Mouse (Mus musculus): Measurements from ENCODE around the gene Cd37. TPM values are rescaled to one million over a fixed set of nuclear protein-coding genes. Genes with fewer than 3 reads are reported as not detected.
"Not testable (repeated sequence)": the region's sequence is repeated elsewhere in the genome, so short reads cannot be mapped to it uniquely, and the experiment has no call there.

The Cd37 gene
- polyA plus RNA-seq, 1 experiment from 2014 or later = 31.8 TPM

DNA sequence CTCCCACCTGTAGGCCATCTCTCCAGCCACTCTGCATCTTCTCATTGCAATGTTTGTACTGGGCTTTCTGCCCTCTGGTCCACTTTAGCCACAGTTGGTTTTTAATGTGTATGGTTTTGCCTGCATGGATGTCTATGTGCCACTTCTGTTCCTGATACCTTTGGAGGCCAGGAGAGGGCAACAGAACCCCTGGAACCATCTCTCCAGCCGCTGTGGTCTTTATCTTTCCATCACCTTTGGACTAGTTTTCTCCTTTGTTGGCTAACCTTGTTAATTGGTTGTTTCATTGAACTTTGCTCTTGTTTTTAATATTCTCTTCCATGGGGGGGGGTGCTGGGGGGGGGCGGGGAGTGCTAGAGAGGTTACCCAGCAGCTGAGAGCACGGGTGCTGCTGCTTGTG, 25.4 kb upstream of the Cd37 start:
- TF ChIP-seq CTCF (IDR thresholded peaks at IDR 0.05; ENCODE audit: low read depth) = peak; percentile 65
- TF ChIP-seq EP300 (IDR thresholded peaks at IDR 0.05; ENCODE audit: low read depth) = 0 out of 2 replicates have a peak, but pooled peaks have one; percentile 23
- peak; percentile 91 for ATAC-seq
- Histone ChIP-seq H3K9me3 (ENCODE audit: low read length) (no peaks in the 10 kb centered on the region), H3K36me3 (replicated peaks; ENCODE audit: insufficient read depth, low read length) (no peaks in the 10 kb centered on the region), H3K9ac (replicated peaks) (no peak overlapping the region), H3K4me1 (ENCODE audit: insufficient read depth) (peaks cover 4% of the 10 kb centered on the region; the same call in 1 of the 2 replicates), H3K27ac (ENCODE audit: low read depth) (no peak overlapping the region), H3K4me2 (ENCODE audit: low read depth, low read length) (no peak overlapping the region), H3K4me3 (ENCODE audit: low read depth, low read length) (no peak overlapping the region), H3K27me3 (ENCODE audit: insufficient read depth, low read length) (no peaks in the 10 kb centered on the region; the same call in 1 of the 2 replicates)
- DNase-seq = peak; percentile 35
- 60% methylated on average over 3 of the region's 3 CpGs for WGBS (ENCODE audit: insufficient replicate concordance)

DNA sequence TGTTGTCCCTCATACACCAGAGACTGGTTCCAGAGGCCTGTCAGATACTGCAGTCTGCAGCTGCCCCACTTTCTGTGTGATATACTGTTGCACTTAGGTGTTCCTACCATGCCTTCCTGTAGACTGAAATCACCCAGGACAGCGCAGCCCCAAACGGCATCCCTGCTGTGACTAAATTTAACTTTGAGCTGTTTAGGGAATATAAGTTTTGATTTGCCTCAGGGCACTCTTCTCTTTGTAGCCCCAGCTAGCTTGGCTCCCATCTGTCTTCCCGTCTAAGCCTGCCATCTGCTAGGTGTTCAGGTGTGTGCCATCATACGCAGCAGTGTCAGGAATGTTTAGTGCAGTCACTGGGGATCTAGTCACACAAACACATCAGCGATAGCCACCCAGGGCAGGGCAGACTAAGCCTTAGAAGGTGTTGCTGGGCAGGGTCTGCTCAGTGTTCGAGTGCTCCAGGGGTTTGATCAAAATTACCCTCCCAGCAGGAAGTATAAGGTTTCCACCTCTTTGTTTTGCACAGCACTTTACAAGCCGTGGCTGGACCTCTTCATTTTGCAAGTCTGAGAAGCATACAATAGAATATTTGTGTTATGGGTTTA, 24.2 kb upstream of the Cd37 start:
- peaks cover 4% of the 10 kb centered on the region; the same call in 1 of the 2 replicates for H3K4me1 ChIP-seq (ENCODE audit: insufficient read depth)
- TF ChIP-seq CTCF (IDR thresholded peaks at IDR 0.05; ENCODE audit: low read depth) = no peak
- TF ChIP-seq EP300 (IDR thresholded peaks at IDR 0.05; ENCODE audit: low read depth) = no peak
- no peaks in the 10 kb centered on the region for H3K9me3 ChIP-seq (ENCODE audit: low read length)
- H3K4me2 ChIP-seq (ENCODE audit: low read depth, low read length) = no peak overlapping the region
- H3K36me3 ChIP-seq (replicated peaks; ENCODE audit: insufficient read depth, low read length) = no peaks in the 10 kb centered on the region
- no peak overlapping the region for H3K4me3 ChIP-seq (ENCODE audit: low read depth, low read length)
- DNase-seq = no peak
- WGBS (ENCODE audit: insufficient replicate concordance) = 68% methylated on average over 7 of the region's 7 CpGs
- no peaks in the 10 kb centered on the region; the same call in 1 of the 2 replicates for H3K27me3 ChIP-seq (ENCODE audit: insufficient read depth, low read length)
- H3K9ac ChIP-seq (replicated peaks) = no peak overlapping the region
- no peak for ATAC-seq
- no peak overlapping the region for H3K27ac ChIP-seq (ENCODE audit: low read depth)

DNA sequence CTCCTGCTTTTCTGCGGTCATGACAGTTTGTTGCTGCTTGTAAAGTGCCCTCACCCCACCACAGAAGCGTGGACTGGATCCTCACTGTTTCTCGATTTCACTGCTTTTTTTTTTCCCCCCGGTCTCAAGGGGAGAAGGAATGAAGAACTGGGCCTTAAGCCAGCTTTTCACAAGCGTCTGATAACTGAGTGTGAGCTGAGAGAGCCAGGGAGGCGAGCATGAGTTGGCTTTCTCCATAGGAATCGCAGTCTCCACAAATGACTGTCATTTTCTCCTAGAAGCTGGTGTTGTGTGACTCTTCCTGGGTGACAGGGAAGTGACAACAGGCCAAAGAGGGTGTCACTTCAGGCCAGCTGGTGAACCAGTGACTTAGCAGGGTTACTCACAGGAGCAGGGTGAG, 23.4 kb upstream of the Cd37 start:
- Histone ChIP-seq H3K4me1 (ENCODE audit: insufficient read depth) (peaks cover 4% of the 10 kb centered on the region; the same call in 1 of the 2 replicates), H3K4me3 (ENCODE audit: low read depth, low read length) (no peak overlapping the region), H3K36me3 (replicated peaks; ENCODE audit: insufficient read depth, low read length) (no peaks in the 10 kb centered on the region), H3K27ac (ENCODE audit: low read depth) (no peak overlapping the region), H3K4me2 (ENCODE audit: low read depth, low read length) (no peak overlapping the region), H3K9me3 (ENCODE audit: low read length) (no peaks in the 10 kb centered on the region), H3K9ac (replicated peaks) (no peak overlapping the region), H3K27me3 (ENCODE audit: insufficient read depth, low read length) (no peaks in the 10 kb centered on the region; the same call in 1 of the 2 replicates)
- ATAC-seq (no peak), DNase-seq (no peak)
- WGBS (ENCODE audit: insufficient replicate concordance) = 53% methylated on average over 7 of the region's 7 CpGs
- no peak for TF ChIP-seq CTCF (IDR thresholded peaks at IDR 0.05; ENCODE audit: low read depth)
- no peak for TF ChIP-seq EP300 (IDR thresholded peaks at IDR 0.05; ENCODE audit: low read depth)

DNA sequence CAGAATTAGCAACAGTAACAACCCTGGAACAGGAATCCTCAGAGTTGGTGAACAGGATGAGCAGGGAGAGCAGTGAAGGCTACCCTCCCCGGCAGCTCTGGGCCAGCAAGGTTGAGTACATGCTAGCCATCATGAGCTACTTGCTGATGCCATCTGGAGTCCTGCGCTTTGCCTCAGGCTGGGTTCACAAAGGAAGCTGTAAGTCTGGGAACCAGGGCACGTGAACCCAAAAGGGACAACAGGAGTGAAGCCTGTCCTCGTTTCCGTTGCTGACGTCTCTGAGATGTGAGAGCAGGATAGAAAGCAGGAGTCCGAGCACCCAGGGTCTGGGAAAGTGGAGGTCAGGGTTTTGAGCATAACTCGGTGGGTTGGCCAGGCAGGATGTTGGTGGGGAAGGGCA, 20.4 kb upstream of the Cd37 start:
- no peak overlapping the region for H3K4me3 ChIP-seq (ENCODE audit: low read depth, low read length)
- H3K27ac ChIP-seq (ENCODE audit: low read depth) = no peak overlapping the region
- WGBS (ENCODE audit: insufficient replicate concordance) = 66% methylated on average over 8 of the region's 8 CpGs
- TF ChIP-seq CTCF (IDR thresholded peaks at IDR 0.05; ENCODE audit: low read depth) (no peak), EP300 (IDR thresholded peaks at IDR 0.05; ENCODE audit: low read depth) (no peak)
- DNase-seq (no peak), ATAC-seq (no peak)
- no peaks in the 10 kb centered on the region for H3K4me1 ChIP-seq (ENCODE audit: insufficient read depth)
- no peaks in the 10 kb centered on the region; the same call in 1 of the 2 replicates for H3K27me3 ChIP-seq (ENCODE audit: insufficient read depth, low read length)
- H3K9me3 ChIP-seq (ENCODE audit: low read length) = no peaks in the 10 kb centered on the region
- no peaks in the 10 kb centered on the region for H3K36me3 ChIP-seq (replicated peaks; ENCODE audit: insufficient read depth, low read length)
- H3K4me2 ChIP-seq (ENCODE audit: low read depth, low read length) = no peak overlapping the region
- H3K9ac ChIP-seq (replicated peaks) = no peak overlapping the region

DNA sequence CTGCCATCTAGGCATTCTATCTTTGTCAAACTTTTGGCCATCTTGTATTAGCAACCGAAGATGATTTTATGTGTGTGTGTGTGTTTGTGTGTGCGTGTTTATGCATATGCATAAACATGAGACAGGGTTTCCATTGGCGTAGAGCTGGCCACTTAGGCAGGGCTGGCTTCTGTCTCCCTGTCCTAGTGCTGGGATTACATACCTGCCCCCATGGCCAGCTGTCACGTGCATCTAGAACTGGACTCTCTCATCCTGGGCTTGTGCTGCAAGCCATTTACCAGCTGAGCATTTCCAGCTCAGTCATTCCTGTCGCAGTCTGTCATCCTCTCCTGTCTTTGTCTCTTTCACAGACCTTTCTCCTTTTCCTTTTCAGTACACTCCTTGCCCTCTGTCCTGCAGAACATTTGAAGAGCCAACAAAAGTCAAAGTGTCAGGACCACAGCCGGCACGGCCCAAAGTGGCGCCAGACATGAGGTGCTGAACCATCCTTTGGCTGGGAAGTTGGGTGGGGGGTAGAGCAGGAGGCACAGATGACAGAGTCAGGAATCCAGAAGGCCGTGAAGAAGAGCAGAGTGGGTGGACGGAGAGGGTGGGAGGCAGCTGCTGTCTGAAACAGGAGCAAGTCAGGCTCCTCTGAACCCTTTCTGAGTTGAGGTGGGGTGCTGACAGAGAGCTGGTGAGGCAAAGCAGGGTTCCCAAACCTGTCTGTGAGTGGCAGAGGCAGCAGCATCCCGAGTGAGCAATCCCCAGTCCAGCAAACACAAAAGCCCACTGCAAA, 18.3 kb upstream of the Cd37 start:
- no peak for TF ChIP-seq CTCF (IDR thresholded peaks at IDR 0.05; ENCODE audit: low read depth)
- TF ChIP-seq EP300 (IDR thresholded peaks at IDR 0.05; ENCODE audit: low read depth) = no peak
- no peak overlapping the region for H3K27ac ChIP-seq (ENCODE audit: low read depth)
- H3K36me3 ChIP-seq (replicated peaks; ENCODE audit: insufficient read depth, low read length) = no peaks in the 10 kb centered on the region
- no peaks in the 10 kb centered on the region for H3K4me1 ChIP-seq (ENCODE audit: insufficient read depth)
- H3K9ac ChIP-seq (replicated peaks) = no peak overlapping the region
- ATAC-seq (no peak), DNase-seq (no peak)
- no peak overlapping the region for H3K4me2 ChIP-seq (ENCODE audit: low read depth, low read length)
- 63% methylated on average over 11 of the region's 11 CpGs for WGBS (ENCODE audit: insufficient replicate concordance)
- no peaks in the 10 kb centered on the region; the same call in 1 of the 2 replicates for H3K27me3 ChIP-seq (ENCODE audit: insufficient read depth, low read length)
- H3K9me3 ChIP-seq (ENCODE audit: low read length) = no peaks in the 10 kb centered on the region
- H3K4me3 ChIP-seq (ENCODE audit: low read depth, low read length) = no peak overlapping the region

DNA sequence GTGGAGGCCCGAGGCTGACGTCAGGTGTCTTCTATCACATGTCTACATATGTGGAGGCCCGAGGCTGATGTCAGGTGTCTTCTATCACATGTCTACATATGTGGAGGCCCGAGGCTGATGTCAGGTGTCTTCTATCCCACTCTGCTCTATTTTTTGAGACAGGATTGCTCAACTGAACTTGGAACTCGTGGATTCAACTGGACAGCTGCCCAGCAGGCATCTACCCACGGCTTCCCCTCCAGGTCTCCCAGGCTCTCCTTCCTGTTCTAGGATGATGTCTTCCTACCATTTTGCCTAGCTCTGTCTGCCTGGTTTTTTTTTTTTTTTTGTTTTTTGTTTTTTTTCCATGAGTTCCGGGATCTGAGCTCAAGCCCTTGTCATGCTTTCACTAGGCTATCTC, 16.9 kb upstream of the Cd37 start:
- not testable (repeated sequence) for H3K27ac ChIP-seq (ENCODE audit: low read depth); H3K9ac ChIP-seq (replicated peaks); H3K4me1 ChIP-seq (ENCODE audit: insufficient read depth); H3K9me3 ChIP-seq (ENCODE audit: low read length); H3K27me3 ChIP-seq (ENCODE audit: insufficient read depth, low read length); H3K36me3 ChIP-seq (replicated peaks; ENCODE audit: insufficient read depth, low read length); DNase-seq; ATAC-seq; H3K4me2 ChIP-seq (ENCODE audit: low read depth, low read length); H3K4me3 ChIP-seq (ENCODE audit: low read depth, low read length)
- 63% methylated on average over 5 of the region's 7 CpGs for WGBS (ENCODE audit: insufficient replicate concordance)
